Mouse (Mus musculus) layer of hippocampus, adult 11-12 months (tissue): ENCODE measurements around the gene Ank2.

Experiments used
- DNase-seq: peaks from one replicate; pipeline ENCODE4 v3.0.0; 2022; ENCODE audit warnings: low spot score

Ank2 gene

DNA sequence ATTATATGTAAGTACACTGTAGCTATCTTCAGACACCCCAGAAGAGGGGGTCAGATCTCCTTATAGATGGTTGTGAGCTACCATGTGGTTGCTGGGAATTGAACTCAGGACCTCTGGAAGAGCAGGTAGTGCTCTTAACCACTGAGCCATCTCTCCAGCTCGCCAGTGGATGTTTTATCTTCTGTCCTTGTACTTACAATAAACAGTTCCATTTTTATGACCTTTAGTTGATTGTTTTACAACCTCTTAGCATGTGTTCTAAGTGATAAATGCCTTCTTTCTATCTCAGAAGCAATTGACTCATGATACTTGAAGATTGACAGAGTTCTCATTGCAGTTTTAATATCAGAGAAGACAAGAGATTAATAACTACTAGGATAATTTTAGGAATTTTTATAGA, 620.9 kb downstream of the Ank2 start:
- DNase-seq: no peak
